Mouse (Mus musculus) embryo, embryonic 11.5 days (tissue): ENCODE measurements around the gene Zkscan4.

ENCODE experiments used
- DNase-seq: peaks from one replicate; pipeline ENCODE4 v3.0.0-alpha.2; 2012; ENCODE audit warnings: low read depth, low spot score

Zkscan4 gene

GRCm38 (mm10) chr13:21506221-21506649 is 27.5 kb downstream of the Zkscan4 start:
- peak; percentile 78 for DNase-seq

DNA sequence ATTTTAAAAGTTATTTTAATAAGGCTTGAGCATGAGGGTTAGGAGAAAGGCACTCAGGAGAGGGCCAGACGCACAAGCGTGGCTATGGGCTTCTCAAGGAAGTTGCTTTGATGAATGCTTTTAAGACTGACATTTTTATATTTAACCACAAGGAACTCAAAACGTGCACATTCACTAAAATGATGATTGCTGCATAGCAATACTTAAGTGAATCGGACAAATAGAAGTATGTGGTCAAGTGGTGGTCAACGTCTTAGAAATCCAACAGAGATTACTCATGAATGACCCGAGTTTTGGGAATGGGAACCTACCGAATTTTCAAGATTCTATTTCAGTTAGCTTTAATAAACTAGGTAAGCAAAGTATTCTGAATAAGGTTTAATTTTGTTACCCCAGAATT is 51.4 kb downstream of the Zkscan4 start:
- no peak for DNase-seq

DNA sequence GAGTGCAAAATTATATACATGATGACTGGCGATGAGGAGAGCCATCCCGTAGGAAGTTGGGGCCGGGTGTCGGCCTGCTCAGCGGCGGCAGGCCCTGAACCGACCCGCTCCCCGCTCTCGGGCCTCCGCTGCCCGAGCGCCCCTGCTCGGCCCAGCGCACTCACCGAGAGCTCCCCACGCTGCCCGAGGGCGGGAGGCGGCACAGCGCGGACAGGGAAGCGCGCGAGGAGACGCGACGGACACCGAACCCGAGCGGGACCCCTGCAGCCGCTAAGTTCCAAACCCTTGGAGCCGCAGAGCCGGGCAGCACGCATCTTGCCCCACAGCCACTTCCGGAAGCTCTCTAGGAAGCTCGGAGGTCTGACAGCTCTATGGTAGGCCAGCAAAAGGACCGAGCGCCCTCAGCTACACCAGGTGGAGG is 52.1 kb downstream of the Zkscan4 start, which contains the start of gene Zkscan8:
TSS of gene Zkscan8 (minus strand) at position 340 of the 421 bp plus-strand sequence.
- DNase-seq: peak; percentile 82
